Mouse (Mus musculus) embryonic fibroblast, embryonic 13.5 days (primary cell): ENCODE measurements at regions not wholly inside any gene's neighbourhood (a gene's known extent, or its start where the extent isn't known, plus 50 kb on each side); places are given as distances from the start of the nearest gene placed in this dataset.

Source experiments
- CTCF ChIP-seq: IDR thresholded peaks from 2 replicates; pipeline ENCODE4 v1.5.1; 2011; ENCODE audit warnings: mild to moderate bottlenecking, control low read depth, low read length, moderate library complexity, borderline replicate concordance; ENCODE audit not compliant: insufficient read depth
- POLR2A ChIP-seq: IDR thresholded peaks from 2 replicates; pipeline ENCODE4 v1.6.1; 2011; ENCODE audit warnings: low read depth, mild to moderate bottlenecking, control low read depth, low read length, moderate library complexity

- TF ChIP-seq POLR2A (no peak), CTCF (no peak)
These were observed 529.5 kb upstream of the Gulo start for GRCm38 (mm10) chr14:66538498-66538897.
